Mouse (Mus musculus): ENCODE measurements around the gene Slc25a34.

Slc25a34 gene

GRCm38 (mm10) chr4:141617863-141618564, 5.6 kb downstream of the Slc25a34 start:
- DNase-seq (ENCODE audit: low spot score), result peak; percentile 88

- DNase-seq (ENCODE audit: low spot score), result peak; percentile 77
Measured at GRCm38 (mm10) chr4:141617299-141617698, 6.3 kb downstream of the Slc25a34 start.

GRCm38 (mm10) chr4:141616811-141617210, 6.8 kb downstream of the Slc25a34 start:
- no peak for DNase-seq (ENCODE audit: low spot score)

GRCm38 (mm10) chr4:141614946-141615345, 8.7 kb downstream of the Slc25a34 start:
- DNase-seq (ENCODE audit: low spot score), result no peak

GRCm38 (mm10) chr4:141609538-141609937, 14.1 kb downstream of the Slc25a34 start:
- DNase-seq (ENCODE audit: low spot score), result no peak

GRCm38 (mm10) chr4:141605861-141606260, 17.8 kb downstream of the Slc25a34 start, which contains the start of gene Fblim1:
Gene Fblim1, minus strand, starts transcription at chr4:141606096.
- DNase-seq (ENCODE audit: low spot score), result no peak

- no peak for DNase-seq (ENCODE audit: low spot score)
Measured at GRCm38 (mm10) chr4:141605421-141605820, 18.2 kb downstream of the Slc25a34 start.

- DNase-seq (ENCODE audit: low spot score), result no peak
Measured at GRCm38 (mm10) chr4:141604493-141604892, 19.1 kb downstream of the Slc25a34 start.

GRCm38 (mm10) chr4:141603921-141604320, 19.7 kb downstream of the Slc25a34 start:
- DNase-seq (ENCODE audit: low spot score), result no peak

GRCm38 (mm10) chr4:141602523-141603223, 20.9 kb downstream of the Slc25a34 start:
- no peak for DNase-seq (ENCODE audit: low spot score)

GRCm38 (mm10) chr4:141601148-141601862, 22.3 kb downstream of the Slc25a34 start:
- DNase-seq (ENCODE audit: low spot score), result no peak

GRCm38 (mm10) chr4:141600364-141600763, 23.3 kb downstream of the Slc25a34 start:
- DNase-seq (ENCODE audit: low spot score), result no peak

GRCm38 (mm10) chr4:141599251-141600141, 24.1 kb downstream of the Slc25a34 start:
- peak; percentile 30 for DNase-seq (ENCODE audit: low spot score)

GRCm38 (mm10) chr4:141598894-141599250, 24.7 kb downstream of the Slc25a34 start:
- DNase-seq (ENCODE audit: low spot score), result no peak

- no peak for DNase-seq (ENCODE audit: low spot score)
Measured at GRCm38 (mm10) chr4:141598199-141598893, 25.3 kb downstream of the Slc25a34 start.

GRCm38 (mm10) chr4:141596700-141597328, 26.8 kb downstream of the Slc25a34 start:
- no peak for DNase-seq (ENCODE audit: low spot score)

GRCm38 (mm10) chr4:141595605-141596268, 27.9 kb downstream of the Slc25a34 start:
- DNase-seq (ENCODE audit: low spot score), result peak; percentile 56

- no peak for DNase-seq (ENCODE audit: low spot score)
Measured at GRCm38 (mm10) chr4:141595138-141595537, 28.5 kb downstream of the Slc25a34 start.

- DNase-seq (ENCODE audit: low spot score), result no peak
Measured at GRCm38 (mm10) chr4:141591547-141591946, 32.1 kb downstream of the Slc25a34 start.

- no peak for DNase-seq (ENCODE audit: low spot score)
Measured at GRCm38 (mm10) chr4:141583919-141584318, 39.7 kb downstream of the Slc25a34 start.

All from yolk sac, embryonic 10.5 days (tissue).